Mouse (Mus musculus) limb, embryonic 11.5 days (tissue): ENCODE results near the gene Ubr1. TPM values are rescaled to one million over a fixed set of nuclear protein-coding genes. Genes with fewer than 3 reads are reported as not detected.
"Not testable (repeated sequence)": the region's sequence is repeated elsewhere in the genome, so short reads cannot be mapped to it uniquely, and the experiment has no call there.

Source experiments
- ATAC-seq: fragments of 200-750 bp; cut with Nextera tagmentation; 2 replicates; pipeline ENCODE4 v1.8.0; 2017; ENCODE audit warnings: low read depth; ENCODE audit not compliant: insufficient number of reproducible peaks, low FRiP score, low TSS enrichment
- DNase-seq: peaks from one replicate; pipeline ENCODE4 v3.0.0-alpha.2; 2015; ENCODE audit warnings: low spot score
- H3K27ac ChIP-seq: fragments of 300-500 bp; sonication (generic); replicated peaks from 2 replicates; pipeline ENCODE4 v1.5.1; 2014; ENCODE audit warnings: low read depth, mild to moderate bottlenecking, low read length
- H3K27me3 ChIP-seq: fragments of 300-500 bp; sonication (generic); 2 replicates; pipeline ENCODE4 v1.6.1; 2014; ENCODE audit warnings: mild to moderate bottlenecking, low read length, mixed read lengths; ENCODE audit not compliant: control insufficient read depth, insufficient read depth
- H3K36me3 ChIP-seq: fragments of 300-500 bp; sonication (generic); 2 replicates; pipeline ENCODE4 v1.6.1; 2014; ENCODE audit warnings: mild to moderate bottlenecking, low read length, moderate library complexity, mixed read lengths; ENCODE audit not compliant: control insufficient read depth, insufficient read depth
- H3K4me1 ChIP-seq: fragments of 300-500 bp; sonication (generic); 2 replicates; pipeline ENCODE4 v1.6.1; 2014; ENCODE audit warnings: low read length, mixed read lengths; ENCODE audit not compliant: control insufficient read depth, insufficient read depth
- H3K4me2 ChIP-seq: fragments of 300-500 bp; sonication (generic); 2 replicates; pipeline ENCODE4 v1.6.1; 2014; ENCODE audit warnings: low read depth, mild to moderate bottlenecking, moderate library complexity; ENCODE audit not compliant: severe bottlenecking
- H3K4me3 ChIP-seq: fragments of 300-500 bp; sonication (generic); 2 replicates; pipeline ENCODE4 v1.5.1; 2014; ENCODE audit warnings: low read depth, low read length
- H3K9ac ChIP-seq: fragments of 300-500 bp; sonication (generic); 2 replicates; pipeline ENCODE4 v1.6.1; 2014; ENCODE audit warnings: mild to moderate bottlenecking, low read length
- H3K9me3 ChIP-seq: fragments of 300-500 bp; sonication (generic); 2 replicates; pipeline ENCODE4 v1.6.1; 2016; ENCODE audit warnings: low read length; ENCODE audit not compliant: control insufficient read depth
- WGBS: fragments of 180-500 bp; shearing (Covaris S2); extraction: QIAGEN DNeasy Blood & Tissue Kit; methylation state at CpG from one replicate; pipeline ENCODE4 v1.1.7; 2014; 5-methylcytosine and 5-hydroxymethylcytosine counted together
- polyA plus RNA-seq: library from polyadenylated mRNA; unstranded; fragments of >200 nt; fragmentation: Nextera tagmentation; extraction: Ambion mirVana; gene quantifications from 2 replicates; pipeline ENCODE4 v1.2.1, GENCODE M21; 2014

Gene Ubr1
- polyA plus RNA-seq, 1 experiment from 2014 or later: 23.2 TPM

- Histone ChIP-seq H3K27me3 (0 out of 2 replicates have a peak, but pooled peaks cover 3% of the 10 kb centered on the region), H3K4me2 (no peak overlapping the region), H3K4me3 (no peak overlapping the region), H3K36me3 (no peaks in the 10 kb centered on the region), H3K27ac (no peak overlapping the region), H3K9ac (no peak overlapping the region), H3K4me1 (no peaks in the 10 kb centered on the region), H3K9me3 (no peaks in the 10 kb centered on the region)
- DNase-seq: no peak
- no peak for ATAC-seq
- WGBS: 94% methylated on average over 1 of the region's 1 CpGs
Measured at GRCm38 (mm10) chr2:120979819-120980218, 9.3 kb upstream of the Ubr1 start.

GRCm38 (mm10) chr2:120978693-120979037 lies 8.2 kb upstream of the Ubr1 start:
- Histone ChIP-seq H3K4me2 (no peak overlapping the region), H3K27ac (no peak overlapping the region), H3K4me1 (no peaks in the 10 kb centered on the region), H3K27me3 (0 out of 2 replicates have a peak, but pooled peaks cover 3% of the 10 kb centered on the region), H3K4me3 (no peak overlapping the region), H3K9me3 (no peaks in the 10 kb centered on the region), H3K36me3 (no peaks in the 10 kb centered on the region), H3K9ac (no peak overlapping the region)
- no peak for ATAC-seq
- WGBS: 64% methylated on average over 2 of the region's 2 CpGs
- DNase-seq: no peak

- Histone ChIP-seq H3K27ac (no peak overlapping the region), H3K4me1 (no peaks in the 10 kb centered on the region), H3K4me2 (peak overlapping the region; percentile 99), H3K9ac (no peak overlapping the region), H3K9me3 (no peaks in the 10 kb centered on the region), H3K36me3 (no peaks in the 10 kb centered on the region), H3K27me3 (0 out of 2 replicates have a peak, but pooled peaks cover 3% of the 10 kb centered on the region), H3K4me3 (peak overlapping the region; percentile 69; the same call in 1 of the 2 replicates)
- DNase-seq (no peak), ATAC-seq (0 out of 2 replicates have a peak, but pooled peaks have one; percentile 21)
- 83% methylated on average over 8 of the region's 8 CpGs for WGBS
Measured at GRCm38 (mm10) chr2:120977926-120978692, 7.6 kb upstream of the Ubr1 start.

DNA sequence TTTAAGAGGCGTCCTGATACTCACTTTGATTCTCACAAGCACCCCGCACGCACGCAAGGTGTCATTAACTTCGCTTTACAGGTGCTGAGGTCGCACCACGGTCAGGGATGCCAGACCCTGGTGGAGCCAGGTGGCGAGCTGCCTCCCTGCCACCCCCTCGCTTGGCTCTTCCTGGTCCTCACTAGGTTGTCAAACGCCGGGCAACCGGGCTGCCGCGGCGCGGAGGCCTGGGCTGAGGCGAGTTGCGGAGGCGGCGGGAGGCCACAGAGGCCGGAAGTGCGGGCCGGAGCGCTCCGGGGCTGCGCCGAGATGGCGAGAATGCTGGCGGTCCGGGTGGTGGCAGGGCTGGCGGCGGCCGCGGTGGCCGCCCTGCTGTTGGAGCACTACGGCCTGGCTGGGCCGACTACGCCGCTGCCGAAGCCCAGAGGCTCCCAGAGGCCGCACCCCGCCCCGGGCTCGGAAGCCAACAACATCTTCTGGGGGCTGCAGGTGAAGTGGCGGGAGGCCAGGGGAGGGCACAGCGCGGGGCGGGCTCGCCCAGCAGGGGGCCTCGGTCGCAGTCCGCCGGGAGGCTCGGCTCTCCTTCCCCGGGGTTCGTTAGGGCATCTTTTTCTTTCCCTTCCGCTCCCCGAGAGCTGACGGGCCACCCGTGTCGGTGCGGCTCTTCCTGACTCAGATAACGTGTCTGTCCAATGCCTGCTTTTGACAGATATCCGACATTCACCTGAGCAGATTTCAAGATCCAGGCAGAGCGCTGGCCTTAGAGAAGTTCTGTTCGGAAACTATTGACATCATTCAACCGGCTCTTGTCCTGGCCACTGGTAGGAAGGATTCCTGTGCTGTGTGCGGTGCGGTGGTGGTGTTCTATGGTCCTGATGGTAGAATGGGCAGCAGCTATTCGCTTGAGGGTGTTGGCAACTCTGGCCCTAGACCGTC lies 6.7 kb upstream of the Ubr1 start, which contains the start of gene Tmem62:
Gene Tmem62 (plus strand): TSS at position 28 of the 936 bp plus-strand sequence.
- DNase-seq: peak; percentile 60
- H3K9ac ChIP-seq: peak within 1 kb of the TSS; percentile 77
- under 1% methylated on average over 69 of the region's 71 CpGs for WGBS
- H3K27me3 ChIP-seq: 0 out of 2 replicates have a peak, but pooled peaks cover 3% of the 10 kb centered on the region
- peak within 1 kb of the TSS; percentile 69 for H3K4me3 ChIP-seq
- peak; percentile 78; the same call in 1 of the 2 replicates for ATAC-seq
- peak within 1 kb of the TSS; percentile 99 for H3K4me2 ChIP-seq
- no peaks in the 10 kb centered on the region for H3K9me3 ChIP-seq
- H3K4me1 ChIP-seq: no peaks in the 10 kb centered on the region
- H3K27ac ChIP-seq: no peak within 1 kb of the TSS
- no peaks in the 10 kb centered on the region for H3K36me3 ChIP-seq

DNA sequence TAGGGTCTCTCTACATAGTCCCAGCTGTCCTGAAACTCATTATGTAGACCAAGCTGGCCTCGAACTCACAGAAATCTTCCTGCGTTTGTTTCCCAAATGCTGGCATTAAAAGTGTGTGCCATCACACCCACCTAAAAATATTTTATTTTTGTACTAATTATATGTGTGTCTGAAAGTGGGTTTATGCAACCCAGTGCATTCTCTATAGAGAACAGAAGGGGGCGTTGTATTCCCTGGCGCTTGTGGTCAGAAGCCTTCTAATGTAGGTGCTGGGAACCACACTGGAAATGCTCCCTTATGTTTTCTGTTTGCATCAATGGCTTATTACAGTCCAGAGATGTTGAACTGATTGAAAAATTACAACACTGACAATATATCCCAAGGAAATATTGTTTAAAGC lies 5.8 kb upstream of the Ubr1 start:
- Histone ChIP-seq H3K36me3 (no peaks in the 10 kb centered on the region), H3K9me3 (no peaks in the 10 kb centered on the region), H3K9ac (no peak overlapping the region), H3K4me2 (no peak overlapping the region), H3K4me3 (no peak overlapping the region), H3K27me3 (0 out of 2 replicates have a peak, but pooled peaks cover 3% of the 10 kb centered on the region), H3K4me1 (no peaks in the 10 kb centered on the region), H3K27ac (no peak overlapping the region)
- WGBS: 41% methylated on average over 4 of the region's 4 CpGs
- no peak for DNase-seq
- ATAC-seq: no peak

DNA sequence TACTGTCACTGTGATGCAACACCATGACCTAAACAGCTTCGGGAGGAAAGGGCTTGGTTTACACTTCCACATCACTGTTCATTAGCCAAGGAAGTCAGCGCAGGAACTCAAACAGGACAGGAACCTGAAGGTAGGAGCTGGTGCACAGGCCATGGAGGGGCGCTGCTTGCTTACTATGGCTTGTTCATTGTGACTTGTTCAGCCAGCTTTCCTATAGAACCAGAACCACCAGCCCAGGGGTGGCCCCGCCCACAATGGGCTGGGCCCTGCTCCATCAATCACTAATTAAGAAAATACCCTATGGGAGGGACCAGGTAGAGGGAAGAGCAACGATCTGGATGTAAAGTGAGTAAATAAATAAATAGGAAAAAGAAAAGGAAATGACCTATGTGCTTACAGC lies 2.4 kb upstream of the Ubr1 start:
- no peaks in the 10 kb centered on the region for H3K36me3 ChIP-seq
- H3K27ac ChIP-seq: no peak overlapping the region
- H3K4me3 ChIP-seq: no peak overlapping the region
- ATAC-seq (no peak), DNase-seq (peak; percentile 22)
- 16% methylated on average over 5 of the region's 5 CpGs for WGBS
- no peaks in the 10 kb centered on the region for H3K4me1 ChIP-seq
- H3K9me3 ChIP-seq: no peaks in the 10 kb centered on the region
- 0 out of 2 replicates have a peak, but pooled peaks cover 1% of the 10 kb centered on the region for H3K27me3 ChIP-seq
- H3K9ac ChIP-seq: no peak overlapping the region
- H3K4me2 ChIP-seq: peak overlapping the region; percentile 5; the same call in 1 of the 2 replicates

GRCm38 (mm10) chr2:120972257-120972656 lies 1.7 kb upstream of the Ubr1 start:
- not testable (repeated sequence) for H3K4me1 ChIP-seq, H3K4me2 ChIP-seq, H3K9ac ChIP-seq, H3K27ac ChIP-seq, H3K27me3 ChIP-seq, H3K4me3 ChIP-seq, ATAC-seq, H3K36me3 ChIP-seq, DNase-seq, H3K9me3 ChIP-seq
- 93% methylated on average over 8 of the region's 8 CpGs for WGBS

GRCm38 (mm10) chr2:120971766-120972165 lies 1.3 kb upstream of the Ubr1 start:
- Histone ChIP-seq H3K9ac (no peak overlapping the region), H3K4me2 (no peak overlapping the region), H3K4me1 (no peaks in the 10 kb centered on the region), H3K27ac (no peak overlapping the region), H3K9me3 (no peaks in the 10 kb centered on the region), H3K27me3 (no peaks in the 10 kb centered on the region), H3K4me3 (no peak overlapping the region), H3K36me3 (no peaks in the 10 kb centered on the region)
- WGBS: 94% methylated on average over 4 of the region's 4 CpGs
- DNase-seq (no peak), ATAC-seq (no peak)
